Mouse (Mus musculus): ENCODE measurements around the gene Map3k20. TPM values are rescaled to one million over a fixed set of nuclear protein-coding genes. Genes with fewer than 3 reads are reported as not detected.

Gene Map3k20
- polyA plus RNA-seq, 1 experiment from 2014 or later, result 4.8 TPM

DNA sequence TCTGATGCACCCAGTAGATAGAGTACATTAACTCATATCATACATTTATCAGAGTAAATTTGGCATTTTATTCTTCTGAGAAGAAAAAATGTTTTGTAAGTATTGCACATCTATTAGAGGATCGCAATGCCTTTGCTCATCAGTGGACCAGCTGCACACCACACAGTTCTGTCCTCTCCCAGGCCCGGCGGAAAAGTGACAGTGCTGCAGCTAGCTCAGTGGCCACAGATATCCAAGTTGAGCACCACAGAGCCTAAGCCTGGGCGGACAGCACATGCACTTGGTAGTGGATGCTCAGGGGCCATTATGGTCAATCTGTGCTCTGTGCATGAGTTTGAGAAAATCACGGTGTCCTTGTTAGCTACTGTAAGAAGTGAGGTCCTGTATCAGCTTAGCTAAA is 82.4 kb downstream of the Map3k20 start:
- peaks cover 9% of the 10 kb centered on the region for H3K4me1 ChIP-seq (ENCODE audit: insufficient read depth)
- 90% methylated on average over 5 of the region's 5 CpGs for WGBS (ENCODE audit: insufficient replicate concordance)
- ATAC-seq (no peak), DNase-seq (no peak)
- H3K4me3 ChIP-seq (ENCODE audit: low read depth, low read length), result no peak overlapping the region
- H3K9me3 ChIP-seq (ENCODE audit: low read length), result no peaks in the 10 kb centered on the region
- H3K27ac ChIP-seq (ENCODE audit: low read depth), result no peak overlapping the region
- H3K9ac ChIP-seq (replicated peaks), result no peak overlapping the region
- TF ChIP-seq EP300 (IDR thresholded peaks at IDR 0.05; ENCODE audit: low read depth), result no peak
- no peak for TF ChIP-seq CTCF (IDR thresholded peaks at IDR 0.05; ENCODE audit: low read depth)
- no peak overlapping the region for H3K4me2 ChIP-seq (ENCODE audit: low read depth, low read length)
- peaks cover 6% of the 10 kb centered on the region for H3K36me3 ChIP-seq (replicated peaks; ENCODE audit: insufficient read depth, low read length)
- H3K27me3 ChIP-seq (ENCODE audit: insufficient read depth, low read length), result no peaks in the 10 kb centered on the region

DNA sequence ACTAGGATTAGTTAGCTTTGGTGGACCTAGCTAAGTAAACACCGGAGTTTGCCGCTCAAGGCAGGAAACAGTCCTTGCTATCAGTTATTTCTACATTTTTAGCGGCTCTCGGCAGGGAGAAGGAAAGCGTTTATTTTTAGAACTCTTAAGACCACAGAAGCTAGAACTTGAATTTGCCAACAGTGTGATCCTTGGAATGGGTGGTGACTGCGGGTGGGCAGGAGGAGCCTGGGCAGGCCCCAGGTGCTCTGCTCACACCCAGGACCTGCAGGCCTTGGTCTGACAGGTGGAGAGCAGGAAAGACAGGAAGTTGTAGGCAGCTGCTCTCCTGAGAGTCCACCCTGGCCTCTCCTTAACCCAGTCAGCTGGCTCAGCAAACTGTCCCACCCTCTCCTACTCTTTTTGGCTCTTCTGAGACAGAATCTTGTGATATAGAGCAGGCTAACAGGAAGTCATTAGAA is 83.7 kb downstream of the Map3k20 start:
- H3K9ac ChIP-seq (replicated peaks), result 0 out of 2 replicates have a peak overlapping the region, but pooled peaks have one; percentile 22
- peaks cover 9% of the 10 kb centered on the region for H3K4me1 ChIP-seq (ENCODE audit: insufficient read depth)
- peak overlapping the region; percentile 70 for H3K27ac ChIP-seq (ENCODE audit: low read depth)
- ATAC-seq (no peak), DNase-seq (no peak)
- 8% methylated on average over 6 of the region's 6 CpGs for WGBS (ENCODE audit: insufficient replicate concordance)
- no peaks in the 10 kb centered on the region for H3K9me3 ChIP-seq (ENCODE audit: low read length)
- TF ChIP-seq EP300 (IDR thresholded peaks at IDR 0.05; ENCODE audit: low read depth) (no peak), CTCF (IDR thresholded peaks at IDR 0.05; ENCODE audit: low read depth) (no peak)
- H3K27me3 ChIP-seq (ENCODE audit: insufficient read depth, low read length), result no peaks in the 10 kb centered on the region
- H3K4me2 ChIP-seq (ENCODE audit: low read depth, low read length), result peak overlapping the region; percentile 49
- peaks cover 6% of the 10 kb centered on the region for H3K36me3 ChIP-seq (replicated peaks; ENCODE audit: insufficient read depth, low read length)
- no peak overlapping the region for H3K4me3 ChIP-seq (ENCODE audit: low read depth, low read length)

DNA sequence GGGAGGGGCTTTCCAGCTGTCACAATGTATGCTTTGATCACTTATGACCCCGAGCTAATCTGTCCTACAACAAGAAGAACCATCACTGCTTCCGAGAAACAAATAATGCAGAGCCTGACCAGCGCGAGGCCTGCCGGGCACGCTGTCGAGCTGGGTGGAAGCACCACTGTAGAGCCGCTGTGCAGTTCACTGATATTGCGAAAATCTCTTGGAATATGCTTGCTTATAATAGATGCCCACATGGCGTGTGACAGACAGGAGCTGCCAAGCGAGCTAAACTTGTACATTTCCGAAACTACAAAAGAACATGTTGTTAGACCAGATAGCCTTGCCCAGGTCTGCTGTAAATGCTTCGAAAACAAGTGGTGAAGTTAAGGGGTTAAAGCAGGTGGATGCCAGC is 86.7 kb downstream of the Map3k20 start:
- Histone ChIP-seq H3K9me3 (ENCODE audit: low read length) (no peaks in the 10 kb centered on the region), H3K4me3 (ENCODE audit: low read depth, low read length) (no peak overlapping the region), H3K27me3 (ENCODE audit: insufficient read depth, low read length) (no peaks in the 10 kb centered on the region), H3K4me2 (ENCODE audit: low read depth, low read length) (no peak overlapping the region), H3K27ac (ENCODE audit: low read depth) (no peak overlapping the region), H3K36me3 (replicated peaks; ENCODE audit: insufficient read depth, low read length) (peaks cover 13% of the 10 kb centered on the region), H3K9ac (replicated peaks) (no peak overlapping the region), H3K4me1 (ENCODE audit: insufficient read depth) (peaks cover 9% of the 10 kb centered on the region)
- TF ChIP-seq CTCF (IDR thresholded peaks at IDR 0.05; ENCODE audit: low read depth) (no peak), EP300 (IDR thresholded peaks at IDR 0.05; ENCODE audit: low read depth) (no peak)
- ATAC-seq (no peak), DNase-seq (no peak)
- 83% methylated on average over 13 of the region's 13 CpGs for WGBS (ENCODE audit: insufficient replicate concordance)

DNA sequence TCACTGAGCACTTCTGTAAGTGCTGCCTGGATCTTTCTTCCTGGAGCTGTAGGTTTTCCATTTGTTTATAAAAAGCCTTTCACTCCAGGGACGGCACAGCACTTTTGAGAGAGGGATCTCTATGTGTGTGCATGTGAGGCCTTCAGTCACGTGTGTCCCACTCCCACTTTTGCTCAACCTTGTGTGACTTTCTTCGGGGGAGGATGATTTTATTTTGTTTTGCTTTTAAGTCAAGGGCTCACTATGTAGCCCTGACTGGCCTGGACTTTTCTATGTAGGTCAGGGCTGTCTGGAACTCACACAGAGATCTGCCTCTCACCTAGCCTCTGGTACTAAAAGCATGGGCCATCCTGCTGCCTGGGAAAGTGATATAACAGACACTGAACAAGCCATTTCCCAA is 88.6 kb downstream of the Map3k20 start:
- WGBS (ENCODE audit: insufficient replicate concordance), result 74% methylated on average over 3 of the region's 3 CpGs
- H3K9me3 ChIP-seq (ENCODE audit: low read length), result no peaks in the 10 kb centered on the region
- H3K36me3 ChIP-seq (replicated peaks; ENCODE audit: insufficient read depth, low read length), result peaks cover 13% of the 10 kb centered on the region
- H3K9ac ChIP-seq (replicated peaks), result no peak overlapping the region
- H3K27ac ChIP-seq (ENCODE audit: low read depth), result no peak overlapping the region
- H3K4me2 ChIP-seq (ENCODE audit: low read depth, low read length), result no peak overlapping the region
- no peak overlapping the region for H3K4me3 ChIP-seq (ENCODE audit: low read depth, low read length)
- DNase-seq (no peak), ATAC-seq (no peak)
- TF ChIP-seq EP300 (IDR thresholded peaks at IDR 0.05; ENCODE audit: low read depth) (no peak), CTCF (IDR thresholded peaks at IDR 0.05; ENCODE audit: low read depth) (no peak)
- no peaks in the 10 kb centered on the region for H3K27me3 ChIP-seq (ENCODE audit: insufficient read depth, low read length)
- H3K4me1 ChIP-seq (ENCODE audit: insufficient read depth), result peaks cover 4% of the 10 kb centered on the region

DNA sequence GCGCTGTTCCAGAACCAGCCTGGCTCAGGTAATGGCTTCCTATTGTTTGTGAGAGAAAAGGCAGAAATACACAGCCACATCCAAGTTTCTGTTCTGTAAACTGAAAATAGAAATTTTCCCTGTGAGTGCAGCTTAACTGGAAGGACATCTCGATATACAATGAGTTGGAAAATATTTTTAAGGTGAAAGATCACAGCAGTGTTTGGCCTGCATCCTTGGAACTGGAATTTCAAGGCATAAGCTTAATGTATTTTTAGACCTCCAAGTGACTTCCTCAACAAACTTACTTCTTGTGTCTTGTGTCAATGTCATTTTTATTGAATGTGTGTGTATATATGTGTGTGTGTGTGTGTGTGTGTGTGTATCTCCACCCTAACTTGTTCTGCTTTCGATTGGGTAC is 90.4 kb downstream of the Map3k20 start:
- 79% methylated on average over 3 of the region's 3 CpGs for WGBS (ENCODE audit: insufficient replicate concordance)
- H3K27ac ChIP-seq (ENCODE audit: low read depth), result 0 out of 2 replicates have a peak overlapping the region, but pooled peaks have one; percentile 11
- no peaks in the 10 kb centered on the region for H3K9me3 ChIP-seq (ENCODE audit: low read length)
- H3K4me2 ChIP-seq (ENCODE audit: low read depth, low read length), result no peak overlapping the region
- H3K9ac ChIP-seq (replicated peaks), result no peak overlapping the region
- DNase-seq, result no peak
- no peak overlapping the region for H3K4me3 ChIP-seq (ENCODE audit: low read depth, low read length)
- TF ChIP-seq CTCF (IDR thresholded peaks at IDR 0.05; ENCODE audit: low read depth), result no peak
- TF ChIP-seq EP300 (IDR thresholded peaks at IDR 0.05; ENCODE audit: low read depth), result no peak
- peaks cover 19% of the 10 kb centered on the region for H3K36me3 ChIP-seq (replicated peaks; ENCODE audit: insufficient read depth, low read length)
- no peaks in the 10 kb centered on the region for H3K4me1 ChIP-seq (ENCODE audit: insufficient read depth)
- ATAC-seq, result no peak
- H3K27me3 ChIP-seq (ENCODE audit: insufficient read depth, low read length), result no peaks in the 10 kb centered on the region

DNA sequence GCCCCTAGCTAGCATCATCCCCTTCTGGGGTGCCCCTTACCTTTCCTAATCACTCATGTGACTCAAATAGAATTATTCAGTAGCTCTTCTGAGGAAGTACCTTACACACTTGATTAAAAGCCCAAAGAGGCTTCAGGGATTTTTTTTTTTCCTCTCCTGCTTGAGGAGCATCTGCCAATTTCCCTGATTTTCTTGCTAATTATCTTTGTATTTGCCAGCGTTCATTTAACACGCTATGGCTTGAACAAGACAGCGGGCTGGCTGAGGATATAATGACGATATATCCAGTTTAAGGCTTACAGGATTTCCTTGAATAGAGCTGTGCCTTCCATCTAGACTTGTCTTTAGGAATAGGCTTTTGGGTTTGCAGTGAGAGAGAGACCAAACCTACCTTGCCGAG is 91.5 kb downstream of the Map3k20 start:
- 89% methylated on average over 5 of the region's 5 CpGs for WGBS (ENCODE audit: insufficient replicate concordance)
- no peaks in the 10 kb centered on the region for H3K9me3 ChIP-seq (ENCODE audit: low read length)
- TF ChIP-seq EP300 (IDR thresholded peaks at IDR 0.05; ENCODE audit: low read depth), result no peak
- H3K36me3 ChIP-seq (replicated peaks; ENCODE audit: insufficient read depth, low read length), result peaks cover 19% of the 10 kb centered on the region
- no peak overlapping the region for H3K4me2 ChIP-seq (ENCODE audit: low read depth, low read length)
- H3K27ac ChIP-seq (ENCODE audit: low read depth), result no peak overlapping the region
- H3K4me3 ChIP-seq (ENCODE audit: low read depth, low read length), result no peak overlapping the region
- no peak overlapping the region for H3K9ac ChIP-seq (replicated peaks)
- H3K27me3 ChIP-seq (ENCODE audit: insufficient read depth, low read length), result no peaks in the 10 kb centered on the region
- ATAC-seq (no peak), DNase-seq (no peak)
- no peaks in the 10 kb centered on the region for H3K4me1 ChIP-seq (ENCODE audit: insufficient read depth)

DNA sequence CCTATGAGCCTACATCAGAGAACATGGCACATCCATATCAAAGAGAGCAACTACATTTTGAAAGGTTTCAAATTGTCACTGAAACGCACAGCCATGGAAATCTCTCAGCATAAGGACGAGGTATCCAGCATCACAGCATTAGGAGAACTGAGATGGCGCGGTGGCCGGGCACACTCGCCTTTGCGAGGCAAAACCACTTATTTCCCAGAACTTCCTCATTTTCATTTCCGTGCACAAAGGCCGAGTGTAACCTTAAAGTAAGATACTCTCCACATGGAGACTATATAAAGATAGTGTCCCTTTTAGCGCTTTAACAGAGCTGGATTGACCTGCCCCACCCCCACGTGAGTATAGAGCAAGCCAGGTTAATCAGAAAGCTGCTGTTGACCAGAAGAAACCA is 94.0 kb downstream of the Map3k20 start:
- no peak for TF ChIP-seq CTCF (IDR thresholded peaks at IDR 0.05; ENCODE audit: low read depth)
- no peak overlapping the region for H3K4me2 ChIP-seq (ENCODE audit: low read depth, low read length)
- ATAC-seq (no peak), DNase-seq (no peak)
- H3K36me3 ChIP-seq (replicated peaks; ENCODE audit: insufficient read depth, low read length), result peaks cover 18% of the 10 kb centered on the region
- no peaks in the 10 kb centered on the region for H3K27me3 ChIP-seq (ENCODE audit: insufficient read depth, low read length)
- WGBS (ENCODE audit: insufficient replicate concordance), result 44% methylated on average over 11 of the region's 11 CpGs
- H3K9ac ChIP-seq (replicated peaks), result no peak overlapping the region
- H3K4me1 ChIP-seq (ENCODE audit: insufficient read depth), result no peaks in the 10 kb centered on the region
- no peaks in the 10 kb centered on the region for H3K9me3 ChIP-seq (ENCODE audit: low read length)
- no peak overlapping the region for H3K4me3 ChIP-seq (ENCODE audit: low read depth, low read length)
- H3K27ac ChIP-seq (ENCODE audit: low read depth), result no peak overlapping the region

All from liver, postnatal 0 days (tissue).